Mouse (Mus musculus): ENCODE results near the gene Tmem167b. TPM values are rescaled to one million over a fixed set of nuclear protein-coding genes. Genes with fewer than 3 reads are reported as not detected.
"Not testable (repeated sequence)": the region's sequence is repeated elsewhere in the genome, so short reads cannot be mapped to it uniquely, and the experiment has no call there.

The Tmem167b gene
- polyA plus RNA-seq, 1 experiment from 2014 or later: 32.1 TPM

- peak overlapping the region; percentile 76 for H3K4me2 ChIP-seq (ENCODE audit: low read length)
- 43% methylated on average over 18 of the region's 18 CpGs for WGBS
- peaks cover 4 to 6% of the 10 kb centered on the region in 2 experiments; a peak in 3 of 4 replicates for H3K4me1 ChIP-seq (ENCODE audit: control insufficient read depth in 2 of 2, insufficient read depth in 2 of 2, low read length in 2 of 2)
- H3K27me3 ChIP-seq (ENCODE audit: control insufficient read depth, insufficient read depth, low read length): no peaks in the 10 kb centered on the region
- H3K4me3 ChIP-seq (ENCODE audit: control insufficient read depth in 1 of 2, insufficient read depth in 1 of 2, low read depth in 1 of 2, low read length in 2 of 2): peak overlapping the region; percentile 58 to 77
- no peak for ATAC-seq (ENCODE audit: insufficient number of reproducible peaks, insufficient read depth, low FRiP score, low read depth)
- H3K27ac ChIP-seq (replicated peaks in 1 of 2; ENCODE audit: control insufficient read depth in 1 of 2, insufficient read depth in 1 of 2, low read depth in 2 of 2, low read length in 2 of 2): peak overlapping the region in 1 of 2 experiments; percentile 73; a peak in 1 of 4 replicates
- no peaks in the 10 kb centered on the region for H3K36me3 ChIP-seq (ENCODE audit: control insufficient read depth, insufficient read depth, low read length)
- H3K9me3 ChIP-seq (ENCODE audit: control insufficient read depth, low read length): no peaks in the 10 kb centered on the region
- peak overlapping the region; percentile 88 for H3K9ac ChIP-seq (ENCODE audit: low read length)
Measured at GRCm38 (mm10) chr3:108572309-108573010, 10.2 kb upstream of the Tmem167b start.

- Histone ChIP-seq H3K4me3 (ENCODE audit: control insufficient read depth in 1 of 2, insufficient read depth in 1 of 2, low read depth in 1 of 2, low read length in 2 of 2) (peak within 1 kb of the TSS; percentile 58 to 77), H3K27ac (replicated peaks in 1 of 2; ENCODE audit: control insufficient read depth in 1 of 2, insufficient read depth in 1 of 2, low read depth in 2 of 2, low read length in 2 of 2) (peak within 1 kb of the TSS; percentile 58 to 73), H3K9ac (ENCODE audit: low read length) (peak within 1 kb of the TSS; percentile 88), H3K4me1 (ENCODE audit: control insufficient read depth in 2 of 2, insufficient read depth in 2 of 2, low read length in 2 of 2) (peaks cover 4 to 6% of the 10 kb centered on the region in 2 experiments; a peak in 3 of 4 replicates), H3K4me2 (ENCODE audit: low read length) (peak within 1 kb of the TSS; percentile 76), H3K36me3 (ENCODE audit: control insufficient read depth, insufficient read depth, low read length) (no peaks in the 10 kb centered on the region), H3K27me3 (ENCODE audit: control insufficient read depth, insufficient read depth, low read length) (no peaks in the 10 kb centered on the region), H3K9me3 (ENCODE audit: control insufficient read depth, low read length) (no peaks in the 10 kb centered on the region)
- WGBS: 2% methylated on average over 42 of the region's 42 CpGs
- ATAC-seq (ENCODE audit: insufficient number of reproducible peaks, insufficient read depth, low FRiP score, low read depth): peak; percentile 97
Measured at GRCm38 (mm10) chr3:108571443-108572294, 9.4 kb upstream of the Tmem167b start, which contains the start of gene Taf13. Gene Taf13 (plus strand): TSS chr3:108571698.

GRCm38 (mm10) chr3:108570813-108571212 lies 8.5 kb upstream of the Tmem167b start:
- H3K4me2 ChIP-seq (ENCODE audit: low read length): peak overlapping the region; percentile 76
- peaks cover 4 to 6% of the 10 kb centered on the region in 2 experiments; a peak in 3 of 4 replicates for H3K4me1 ChIP-seq (ENCODE audit: control insufficient read depth in 2 of 2, insufficient read depth in 2 of 2, low read length in 2 of 2)
- no peak overlapping the region for H3K9ac ChIP-seq (ENCODE audit: low read length)
- H3K36me3 ChIP-seq (ENCODE audit: control insufficient read depth, insufficient read depth, low read length): no peaks in the 10 kb centered on the region
- 0 out of 2 replicates have a peak, but pooled peaks have one; percentile 1 for ATAC-seq (ENCODE audit: insufficient number of reproducible peaks, insufficient read depth, low FRiP score, low read depth)
- H3K27ac ChIP-seq (replicated peaks in 1 of 2; ENCODE audit: control insufficient read depth in 1 of 2, insufficient read depth in 1 of 2, low read depth in 2 of 2, low read length in 2 of 2): no peak overlapping the region
- H3K4me3 ChIP-seq (ENCODE audit: control insufficient read depth in 1 of 2, insufficient read depth in 1 of 2, low read depth in 1 of 2, low read length in 2 of 2): peak overlapping the region in 1 of 2 experiments; percentile 77; a peak in 2 of 4 replicates
- 80% methylated on average over 14 of the region's 14 CpGs for WGBS
- H3K9me3 ChIP-seq (ENCODE audit: control insufficient read depth, low read length): no peaks in the 10 kb centered on the region
- H3K27me3 ChIP-seq (ENCODE audit: control insufficient read depth, insufficient read depth, low read length): no peaks in the 10 kb centered on the region

- not testable (repeated sequence) for H3K9ac ChIP-seq (ENCODE audit: low read length); ATAC-seq (ENCODE audit: insufficient number of reproducible peaks, insufficient read depth, low FRiP score, low read depth); H3K27ac ChIP-seq (replicated peaks in 1 of 2; ENCODE audit: control insufficient read depth in 1 of 2, insufficient read depth in 1 of 2, low read depth in 2 of 2, low read length in 2 of 2); H3K27me3 ChIP-seq (ENCODE audit: control insufficient read depth, insufficient read depth, low read length); H3K4me1 ChIP-seq (ENCODE audit: control insufficient read depth in 2 of 2, insufficient read depth in 2 of 2, low read length in 2 of 2); H3K36me3 ChIP-seq (ENCODE audit: control insufficient read depth, insufficient read depth, low read length); H3K9me3 ChIP-seq (ENCODE audit: control insufficient read depth, low read length); H3K4me2 ChIP-seq (ENCODE audit: low read length); H3K4me3 ChIP-seq (ENCODE audit: control insufficient read depth in 1 of 2, insufficient read depth in 1 of 2, low read depth in 1 of 2, low read length in 2 of 2)
- 37% methylated on average over 3 of the region's 3 CpGs for WGBS
Measured at GRCm38 (mm10) chr3:108569636-108570035, 7.4 kb upstream of the Tmem167b start.

GRCm38 (mm10) chr3:108567990-108568877 lies 6.0 kb upstream of the Tmem167b start:
- peaks cover 4 to 6% of the 10 kb centered on the region in 2 experiments; a peak in 3 of 4 replicates for H3K4me1 ChIP-seq (ENCODE audit: control insufficient read depth in 2 of 2, insufficient read depth in 2 of 2, low read length in 2 of 2)
- no peaks in the 10 kb centered on the region for H3K36me3 ChIP-seq (ENCODE audit: control insufficient read depth, insufficient read depth, low read length)
- no peak overlapping the region for H3K4me3 ChIP-seq (ENCODE audit: control insufficient read depth in 1 of 2, insufficient read depth in 1 of 2, low read depth in 1 of 2, low read length in 2 of 2)
- H3K4me2 ChIP-seq (ENCODE audit: low read length): no peak overlapping the region
- no peak overlapping the region for H3K9ac ChIP-seq (ENCODE audit: low read length)
- 56% methylated on average over 15 of the region's 15 CpGs for WGBS
- ATAC-seq (ENCODE audit: insufficient number of reproducible peaks, insufficient read depth, low FRiP score, low read depth): no peak
- no peaks in the 10 kb centered on the region for H3K9me3 ChIP-seq (ENCODE audit: control insufficient read depth, low read length)
- no peaks in the 10 kb centered on the region for H3K27me3 ChIP-seq (ENCODE audit: control insufficient read depth, insufficient read depth, low read length)
- H3K27ac ChIP-seq (replicated peaks in 1 of 2; ENCODE audit: control insufficient read depth in 1 of 2, insufficient read depth in 1 of 2, low read depth in 2 of 2, low read length in 2 of 2): no peak overlapping the region

- 7% methylated on average over 4 of the region's 4 CpGs for WGBS
- Histone ChIP-seq H3K27ac (replicated peaks in 1 of 2; ENCODE audit: control insufficient read depth in 1 of 2, insufficient read depth in 1 of 2, low read depth in 2 of 2, low read length in 2 of 2) (peak overlapping the region; percentile 89 to 92), H3K4me3 (ENCODE audit: control insufficient read depth in 1 of 2, insufficient read depth in 1 of 2, low read depth in 1 of 2, low read length in 2 of 2) (peak overlapping the region; percentile 37 to 88; a peak in 3 of 4 replicates), H3K9ac (ENCODE audit: low read length) (peak overlapping the region; percentile 86), H3K36me3 (ENCODE audit: control insufficient read depth, insufficient read depth, low read length) (peaks cover 20% of the 10 kb centered on the region), H3K9me3 (ENCODE audit: control insufficient read depth, low read length) (no peaks in the 10 kb centered on the region), H3K4me2 (ENCODE audit: low read length) (peak overlapping the region; percentile 93), H3K27me3 (ENCODE audit: control insufficient read depth, insufficient read depth, low read length) (no peaks in the 10 kb centered on the region), H3K4me1 (ENCODE audit: control insufficient read depth in 2 of 2, insufficient read depth in 2 of 2, low read length in 2 of 2) (peaks cover 2 to 9% of the 10 kb centered on the region in 2 experiments; a peak in 3 of 4 replicates)
- ATAC-seq (ENCODE audit: insufficient number of reproducible peaks, insufficient read depth, low FRiP score, low read depth): no peak
Measured at GRCm38 (mm10) chr3:108563309-108563708, 1.0 kb upstream of the Tmem167b start.
